Mouse (Mus musculus): Measurements from ENCODE around the gene Rftn2.

Rftn2 gene

DNA sequence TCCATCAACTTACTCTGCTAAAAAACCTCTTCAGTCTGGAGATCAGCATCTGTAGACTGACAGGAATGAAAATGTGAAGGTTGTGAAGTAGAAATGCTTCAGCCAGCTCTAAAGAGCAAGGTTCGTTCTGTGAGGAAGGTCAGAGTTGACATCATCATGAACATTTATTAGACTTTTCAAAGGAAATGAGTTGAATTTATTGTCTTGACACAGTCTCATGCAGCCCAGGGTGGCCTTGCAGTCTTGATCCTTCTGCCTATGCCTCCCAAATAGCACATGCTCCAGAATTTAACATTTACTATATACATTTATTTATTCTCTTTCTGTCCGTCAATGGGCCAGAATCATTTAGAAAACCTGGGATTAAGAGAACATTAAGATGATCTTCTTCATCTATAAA is 103.0 kb downstream of the Rftn2 start:
- DNase-seq (ENCODE audit: low spot score) = no peak

GRCm38 (mm10) chr1:55123046-55123445 is 103.5 kb downstream of the Rftn2 start:
- no peak for DNase-seq (ENCODE audit: low spot score)
